Mouse (Mus musculus): ENCODE data around the gene Ube2j1.

DNA sequence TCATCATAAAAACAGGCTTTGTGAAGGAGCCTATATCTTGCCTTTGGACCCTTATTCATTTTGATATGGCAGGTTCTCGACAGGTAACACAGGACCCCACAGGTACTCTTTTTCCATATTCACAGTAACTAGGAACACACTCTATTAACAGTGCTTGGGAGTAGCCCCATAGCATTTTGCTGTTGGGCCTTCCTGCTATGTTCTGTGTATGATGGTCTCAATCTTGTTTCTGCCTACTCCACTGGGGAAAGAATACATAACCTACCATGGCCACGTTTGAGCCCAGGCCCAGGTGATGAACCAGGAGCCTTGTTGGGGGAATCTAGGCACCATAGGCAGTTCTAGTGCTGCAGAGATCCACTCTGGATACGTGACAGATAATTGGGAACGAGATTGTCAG is 43.2 kb downstream of the Ube2j1 start:
- no peak for TF ChIP-seq POLR2A (IDR thresholded peaks at IDR 0.05; ENCODE audit: low read depth, low read length)
- TF ChIP-seq CTCF (conservative IDR thresholded peaks at IDR 0.05; ENCODE audit: insufficient read depth, insufficient read length, low read depth, low read length) = no peak
